Mouse (Mus musculus) heart, embryonic 12.5 days (tissue): ENCODE measurements at regions not wholly inside any gene's neighbourhood (a gene's known extent, or its start where the extent isn't known, plus 50 kb on each side); places are given as distances from the start of the nearest gene placed in this dataset.

ENCODE experiments used
- ATAC-seq: fragments of 200-750 bp; cut with Nextera tagmentation; 2 replicates; pipeline ENCODE4 v1.8.0; 2017; ENCODE audit warnings: moderate TSS enrichment, moderate library complexity; ENCODE audit not compliant: insufficient number of reproducible peaks, low FRiP score
- H3K27ac ChIP-seq: fragments of 300-500 bp; sonication (generic); 2 replicates; pipeline ENCODE4 v1.5.1; 2016; ENCODE audit warnings: mild to moderate bottlenecking, moderate library complexity; ENCODE audit not compliant: poor library complexity, severe bottlenecking
- H3K27me3 ChIP-seq: fragments of 300-500 bp; sonication (generic); replicated peaks from 2 replicates; pipeline ENCODE4 v1.6.1; 2016; ENCODE audit warnings: mild to moderate bottlenecking, moderate library complexity
- H3K36me3 ChIP-seq: fragments of 300-500 bp; sonication (generic); 2 replicates; pipeline ENCODE4 v1.6.1; 2016; ENCODE audit warnings: mild to moderate bottlenecking, moderate library complexity
- H3K4me1 ChIP-seq: fragments of 300-500 bp; sonication (generic); replicated peaks from 2 replicates; pipeline ENCODE4 v1.6.1; 2016; ENCODE audit warnings: mild to moderate bottlenecking
- H3K4me2 ChIP-seq: fragments of 300-500 bp; sonication (generic); 2 replicates; pipeline ENCODE4 v1.6.1; 2016; ENCODE audit warnings: mild to moderate bottlenecking, moderate library complexity
- H3K4me3 ChIP-seq: fragments of 300-500 bp; sonication (generic); 2 replicates; pipeline ENCODE4 v1.5.1; 2016; ENCODE audit warnings: mild to moderate bottlenecking
- H3K9ac ChIP-seq: fragments of 300-500 bp; sonication (generic); 2 replicates; pipeline ENCODE4 v1.6.1; 2016; ENCODE audit warnings: mild to moderate bottlenecking, moderate library complexity
- H3K9me3 ChIP-seq: fragments of 300-500 bp; sonication (generic); replicated peaks from 2 replicates; pipeline ENCODE4 v1.6.1; 2016; ENCODE audit warnings: mild to moderate bottlenecking, moderate library complexity
- WGBS: fragments of 180-500 bp; shearing (Covaris S2); methylation state at CpG from one replicate; pipeline ENCODE4 v1.1.7; 2016; 5-methylcytosine and 5-hydroxymethylcytosine counted together

DNA sequence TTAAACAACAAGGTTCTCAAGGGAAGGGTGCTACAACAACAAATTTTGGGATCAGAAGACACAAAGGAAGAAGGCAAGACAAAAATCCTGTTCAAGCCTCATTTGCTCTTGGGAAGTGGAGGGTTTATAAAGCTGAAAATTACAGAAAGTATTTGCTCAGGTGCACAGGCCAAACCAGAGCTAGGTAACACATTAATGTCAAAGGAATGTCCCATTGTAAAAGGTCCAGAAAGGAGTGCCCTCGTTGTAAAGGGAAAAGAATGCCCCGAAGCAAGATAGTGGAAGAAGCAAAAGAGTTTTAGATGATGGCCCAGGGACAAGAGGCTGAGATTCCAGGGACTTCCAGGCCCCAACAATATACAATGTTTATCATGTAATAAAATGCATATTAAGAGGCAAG, 317.3 kb downstream of the Car8 start:
- WGBS = 54% methylated on average over 2 of the region's 2 CpGs
- H3K9ac ChIP-seq = no peak overlapping the region
- no peaks in the 10 kb centered on the region for H3K4me1 ChIP-seq
- H3K4me2 ChIP-seq = no peak overlapping the region
- no peak overlapping the region for H3K4me3 ChIP-seq
- H3K27me3 ChIP-seq = no peaks in the 10 kb centered on the region
- H3K27ac ChIP-seq = no peak overlapping the region
- ATAC-seq = no peak
- no peaks in the 10 kb centered on the region for H3K36me3 ChIP-seq
- no peaks in the 10 kb centered on the region for H3K9me3 ChIP-seq

DNA sequence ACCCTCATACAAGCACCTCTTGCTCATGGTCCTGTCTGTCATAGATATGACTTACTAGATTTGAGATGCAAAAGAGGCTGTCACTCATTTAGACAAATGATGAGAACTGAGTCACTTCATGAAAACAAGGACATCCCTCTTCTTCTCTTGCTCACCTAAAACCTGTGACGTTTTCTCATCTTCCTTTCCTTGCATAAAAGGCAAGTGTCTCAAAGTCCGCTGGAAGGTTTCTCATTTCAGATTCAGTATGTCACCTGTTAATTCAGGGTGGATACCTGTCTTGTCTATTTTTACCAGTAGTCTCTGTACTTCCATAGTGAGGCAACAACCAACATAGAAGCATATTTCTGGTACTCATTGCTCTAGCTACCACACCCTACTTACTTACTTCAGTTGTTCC, 325.6 kb downstream of the Car8 start:
- H3K4me2 ChIP-seq = no peak overlapping the region
- no peak overlapping the region for H3K9ac ChIP-seq
- H3K27me3 ChIP-seq = no peaks in the 10 kb centered on the region
- H3K27ac ChIP-seq = no peak overlapping the region
- H3K4me3 ChIP-seq = no peak overlapping the region
- ATAC-seq = no peak
- WGBS = 78% methylated on average over 2 of the region's 2 CpGs
- no peaks in the 10 kb centered on the region for H3K36me3 ChIP-seq
- H3K9me3 ChIP-seq = no peaks in the 10 kb centered on the region
- H3K4me1 ChIP-seq = no peaks in the 10 kb centered on the region

DNA sequence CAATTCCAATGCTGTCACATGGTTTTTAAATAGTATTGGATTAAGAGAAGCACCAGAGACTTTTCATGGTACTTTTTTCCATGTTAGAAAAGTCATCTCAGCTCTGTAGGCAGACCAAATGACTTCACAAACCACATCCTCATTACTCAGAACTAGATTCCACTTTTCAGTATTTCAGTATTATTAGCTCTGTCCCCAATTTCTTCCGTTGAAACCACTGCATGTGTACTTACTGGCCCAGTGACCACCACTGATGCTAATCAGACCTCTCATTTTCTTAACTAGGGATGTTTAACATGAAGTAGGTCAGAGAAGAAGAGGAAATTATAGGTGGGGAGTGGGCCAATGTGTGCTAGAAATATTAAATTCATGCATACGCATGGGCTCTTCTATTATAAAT, 326.2 kb downstream of the Car8 start:
- no peak overlapping the region for H3K27ac ChIP-seq
- WGBS = 84% methylated on average over 2 of the region's 2 CpGs
- no peak for ATAC-seq

DNA sequence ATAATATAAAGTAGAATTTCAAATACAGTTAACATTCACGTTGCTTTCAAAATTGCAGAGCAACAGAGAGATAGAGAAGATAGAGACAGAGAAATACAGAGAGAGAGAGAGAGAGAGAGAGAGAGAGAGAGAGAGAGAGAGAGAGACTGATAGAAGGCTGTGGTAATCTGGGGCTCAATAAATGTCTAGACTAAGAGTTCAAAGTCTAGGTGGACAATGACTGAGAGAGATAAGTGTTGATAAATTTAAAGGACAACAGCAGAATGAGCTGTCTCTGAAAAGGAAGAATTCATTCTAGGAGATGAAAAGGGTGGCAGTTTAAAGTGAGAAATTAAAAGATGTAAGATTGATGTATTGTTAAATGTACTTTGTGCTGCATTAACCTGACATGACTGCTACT, 335.7 kb downstream of the Car8 start:
- Histone ChIP-seq H3K9ac (no peak overlapping the region), H3K36me3 (no peaks in the 10 kb centered on the region), H3K4me3 (no peak overlapping the region), H3K27me3 (no peaks in the 10 kb centered on the region), H3K4me2 (no peak overlapping the region), H3K4me1 (no peaks in the 10 kb centered on the region), H3K9me3 (no peaks in the 10 kb centered on the region), H3K27ac (no peak overlapping the region)
- ATAC-seq = no peak
- WGBS = 48% methylated on average over 1 of the region's 1 CpGs

More for the DNA sequence above, 326.2 kb downstream of the Car8 start:
- no peaks in the 10 kb centered on the region for H3K27me3 ChIP-seq
- H3K4me3 ChIP-seq = no peak overlapping the region
- H3K9me3 ChIP-seq = no peaks in the 10 kb centered on the region
- H3K36me3 ChIP-seq = no peaks in the 10 kb centered on the region
- no peak overlapping the region for H3K9ac ChIP-seq
- no peak overlapping the region for H3K4me2 ChIP-seq
- no peaks in the 10 kb centered on the region for H3K4me1 ChIP-seq

DNA sequence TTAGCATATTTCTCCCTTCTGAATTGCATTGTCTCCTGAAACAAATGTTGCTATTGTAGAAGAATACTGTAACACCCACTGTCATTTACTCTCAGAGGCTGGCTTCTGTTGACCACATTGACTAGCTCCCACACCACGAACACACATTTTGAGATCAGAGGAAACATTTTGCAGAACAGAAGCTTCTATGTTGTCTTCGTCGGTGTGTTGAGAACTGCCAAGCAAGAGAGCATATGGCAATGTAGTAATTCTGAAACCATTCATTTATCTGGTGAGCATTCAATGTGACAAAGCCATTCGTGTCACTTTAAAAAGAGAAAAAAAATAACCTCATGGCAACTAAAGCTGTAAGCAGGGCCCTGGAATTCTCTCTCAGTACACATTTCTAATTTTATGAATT, 343.9 kb downstream of the Car8 start:
- 78% methylated on average over 4 of the region's 4 CpGs for WGBS
- no peaks in the 10 kb centered on the region for H3K4me1 ChIP-seq
- no peak for ATAC-seq

DNA sequence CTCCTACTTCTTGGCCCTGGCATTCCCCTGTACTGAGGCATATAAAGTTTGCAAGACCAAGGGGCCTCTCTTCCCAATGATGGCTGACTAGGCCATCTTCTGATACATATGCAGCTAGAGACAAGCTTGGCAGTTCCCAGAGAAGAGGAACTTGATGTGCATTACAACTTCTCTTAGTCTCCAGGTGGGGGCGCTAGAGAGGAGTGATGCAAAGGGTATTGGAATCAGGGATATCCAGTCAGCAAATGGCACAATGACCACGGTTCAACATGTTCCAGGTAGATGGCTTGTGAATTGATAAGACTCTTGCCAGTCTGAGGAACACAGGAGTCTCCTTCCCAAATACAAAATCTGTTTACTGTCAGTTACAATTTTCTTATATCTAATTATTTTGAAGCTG, 347.7 kb downstream of the Car8 start:
- Histone ChIP-seq H3K4me3 (no peak overlapping the region), H3K9ac (no peak overlapping the region), H3K4me2 (no peak overlapping the region), H3K27me3 (no peaks in the 10 kb centered on the region), H3K36me3 (no peaks in the 10 kb centered on the region), H3K27ac (no peak overlapping the region), H3K4me1 (no peaks in the 10 kb centered on the region), H3K9me3 (no peaks in the 10 kb centered on the region)
- 59% methylated on average over 2 of the region's 2 CpGs for WGBS
- no peak for ATAC-seq

More for the DNA sequence above, 343.9 kb downstream of the Car8 start:
- no peak overlapping the region for H3K4me2 ChIP-seq
- H3K9me3 ChIP-seq = no peaks in the 10 kb centered on the region
- H3K27me3 ChIP-seq = no peaks in the 10 kb centered on the region
- no peak overlapping the region for H3K4me3 ChIP-seq
- no peak overlapping the region for H3K27ac ChIP-seq
- H3K9ac ChIP-seq = no peak overlapping the region
- no peaks in the 10 kb centered on the region for H3K36me3 ChIP-seq

DNA sequence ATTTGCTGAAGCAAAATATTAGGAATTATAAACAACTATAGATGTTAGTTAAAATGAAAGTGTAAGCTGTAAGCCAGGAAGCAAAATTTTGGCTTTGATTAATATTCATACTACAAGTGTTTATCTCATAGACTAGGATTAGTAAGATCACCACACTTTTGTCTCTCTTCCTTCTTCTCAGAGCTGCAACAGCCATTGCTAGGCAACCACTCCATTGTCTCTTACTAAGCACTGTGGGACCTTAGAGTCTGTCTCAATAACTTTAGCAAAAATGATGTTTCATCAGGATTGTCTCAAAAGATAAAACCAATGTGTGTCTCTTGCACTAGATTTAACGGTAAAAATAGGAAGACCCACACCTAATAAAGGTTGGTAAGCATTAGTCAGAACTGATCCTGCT, 384.3 kb downstream of the Car8 start:
- Histone ChIP-seq H3K9me3 (no peaks in the 10 kb centered on the region), H3K36me3 (no peaks in the 10 kb centered on the region), H3K4me1 (no peaks in the 10 kb centered on the region), H3K9ac (no peak overlapping the region), H3K4me3 (no peak overlapping the region), H3K27ac (no peak overlapping the region), H3K4me2 (no peak overlapping the region), H3K27me3 (no peaks in the 10 kb centered on the region)
- WGBS = 65% methylated on average over 1 of the region's 1 CpGs
- ATAC-seq = no peak

DNA sequence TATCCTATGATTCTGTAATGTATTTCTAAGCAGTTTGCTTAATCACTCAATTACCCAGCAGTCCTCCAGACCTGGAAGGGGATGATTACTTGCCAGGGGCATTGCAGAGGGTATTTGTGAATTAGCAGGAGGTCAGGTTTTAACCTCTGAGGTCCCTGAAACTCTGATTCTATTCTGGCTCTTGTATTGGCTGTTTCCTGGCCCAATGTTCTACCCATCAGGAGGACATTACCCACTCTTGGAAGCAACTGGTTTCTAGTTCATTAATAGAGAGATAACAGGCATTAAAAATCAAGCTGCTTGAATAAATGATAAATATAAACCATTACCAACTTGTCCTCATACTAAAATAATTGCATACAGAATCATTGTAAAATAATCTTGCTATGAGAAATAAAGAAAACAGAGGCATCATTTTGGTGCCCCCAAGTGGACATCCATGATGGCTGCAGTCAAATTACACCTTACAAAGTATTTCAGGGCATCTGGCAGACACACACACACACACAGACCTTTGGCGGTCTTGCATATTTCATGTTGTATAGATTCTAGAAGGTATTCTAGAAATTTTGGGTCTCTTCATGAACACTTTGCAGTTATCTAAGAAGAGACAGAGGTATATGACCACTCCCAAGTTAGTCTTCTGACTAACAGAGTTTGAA, 385.6 kb downstream of the Car8 start:
- Histone ChIP-seq H3K36me3 (no peaks in the 10 kb centered on the region), H3K27ac (no peak overlapping the region), H3K27me3 (no peaks in the 10 kb centered on the region), H3K9ac (no peak overlapping the region), H3K9me3 (no peaks in the 10 kb centered on the region), H3K4me3 (no peak overlapping the region), H3K4me2 (no peak overlapping the region), H3K4me1 (no peaks in the 10 kb centered on the region)
- ATAC-seq = no peak
- WGBS = 70% methylated on average over 1 of the region's 1 CpGs

DNA sequence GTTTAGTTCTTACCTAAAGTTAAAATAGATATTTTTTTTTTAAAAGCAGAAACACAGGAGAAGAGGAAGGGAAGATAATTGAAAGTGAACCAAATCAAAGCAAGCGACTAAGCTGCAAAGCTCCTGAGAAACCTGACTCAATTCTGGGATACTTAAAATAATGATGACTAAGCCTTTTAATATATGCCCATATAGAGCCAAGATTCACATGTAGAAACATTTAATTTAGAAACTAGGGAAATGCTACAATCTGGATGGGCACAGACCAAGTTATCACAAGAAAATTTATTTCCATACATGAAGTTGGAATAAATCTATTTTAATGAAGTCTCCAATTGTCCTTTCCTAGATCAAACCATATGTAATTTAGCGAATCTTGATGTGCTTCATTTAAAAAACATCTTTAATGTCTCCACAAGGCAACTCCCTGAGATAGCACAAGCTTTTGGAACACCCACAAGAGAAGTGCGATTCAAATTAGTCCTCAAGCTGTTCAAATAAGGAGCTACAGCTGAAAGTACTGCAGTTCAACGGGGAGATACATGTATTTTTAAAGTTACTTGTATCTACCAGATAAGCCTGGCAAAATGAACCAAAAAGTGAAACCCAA, 386.7 kb downstream of the Car8 start:
- 79% methylated on average over 4 of the region's 4 CpGs for WGBS
- no peak overlapping the region for H3K9ac ChIP-seq
- no peaks in the 10 kb centered on the region for H3K4me1 ChIP-seq
- H3K36me3 ChIP-seq = no peaks in the 10 kb centered on the region
- ATAC-seq = no peak
- no peak overlapping the region for H3K27ac ChIP-seq
- no peaks in the 10 kb centered on the region for H3K9me3 ChIP-seq
- no peak overlapping the region for H3K4me3 ChIP-seq
- H3K27me3 ChIP-seq = no peaks in the 10 kb centered on the region
- H3K4me2 ChIP-seq = no peak overlapping the region

DNA sequence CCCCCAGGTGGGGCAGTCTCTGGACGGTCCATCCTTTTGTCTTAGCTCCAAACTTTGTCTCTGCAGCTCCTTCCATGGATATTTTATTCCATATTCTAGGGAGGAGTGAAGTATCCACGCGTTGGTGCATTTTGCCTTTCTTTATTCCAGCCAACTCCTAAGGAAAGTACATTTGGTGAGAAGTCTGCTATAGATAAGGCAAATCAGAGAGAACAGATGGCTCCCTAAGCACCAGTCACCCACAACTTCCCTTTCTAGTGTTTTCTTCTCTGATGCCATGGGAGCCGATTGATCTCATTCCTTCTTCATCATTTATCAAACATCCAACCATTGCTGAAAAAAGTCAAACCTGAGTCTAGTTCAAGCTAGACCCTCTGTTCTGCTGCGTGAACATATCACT, 391.4 kb downstream of the Car8 start:
- H3K4me1 ChIP-seq = no peaks in the 10 kb centered on the region
- H3K9me3 ChIP-seq = no peaks in the 10 kb centered on the region
- WGBS = 71% methylated on average over 5 of the region's 5 CpGs
- H3K9ac ChIP-seq = no peak overlapping the region
- H3K27me3 ChIP-seq = no peaks in the 10 kb centered on the region
- no peak overlapping the region for H3K4me2 ChIP-seq
- no peak for ATAC-seq
- no peak overlapping the region for H3K27ac ChIP-seq
- no peak overlapping the region for H3K4me3 ChIP-seq
- H3K36me3 ChIP-seq = no peaks in the 10 kb centered on the region

DNA sequence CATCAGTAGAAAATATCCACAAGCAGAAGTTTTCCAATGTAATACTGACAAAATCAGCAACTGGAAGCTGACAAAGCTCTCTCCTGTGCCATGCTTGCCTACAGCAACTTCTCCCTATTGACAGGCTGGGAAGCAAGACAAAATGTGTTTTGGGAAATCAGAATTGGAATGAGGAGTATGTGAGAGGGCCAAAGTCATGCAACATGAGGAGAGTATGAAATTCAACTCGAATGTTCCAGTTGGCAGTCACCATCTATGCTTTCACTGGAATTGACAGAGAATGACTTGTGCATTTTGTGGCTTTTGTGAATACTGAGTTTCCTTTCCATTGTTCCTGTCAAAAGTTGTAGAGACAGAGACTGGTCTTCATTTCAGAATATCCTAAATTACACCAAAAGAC, 409.7 kb downstream of the Car8 start:
- H3K4me2 ChIP-seq = no peak overlapping the region
- no peaks in the 10 kb centered on the region for H3K27me3 ChIP-seq
- H3K9ac ChIP-seq = no peak overlapping the region
- H3K4me3 ChIP-seq = no peak overlapping the region
- H3K9me3 ChIP-seq = no peaks in the 10 kb centered on the region
- no peak overlapping the region for H3K27ac ChIP-seq
- H3K4me1 ChIP-seq = no peaks in the 10 kb centered on the region
- whole genome bisulfite sequencing = 61% methylated on average over 1 of the region's 1 CpGs
- no peaks in the 10 kb centered on the region for H3K36me3 ChIP-seq
- ATAC-seq = no peak

DNA sequence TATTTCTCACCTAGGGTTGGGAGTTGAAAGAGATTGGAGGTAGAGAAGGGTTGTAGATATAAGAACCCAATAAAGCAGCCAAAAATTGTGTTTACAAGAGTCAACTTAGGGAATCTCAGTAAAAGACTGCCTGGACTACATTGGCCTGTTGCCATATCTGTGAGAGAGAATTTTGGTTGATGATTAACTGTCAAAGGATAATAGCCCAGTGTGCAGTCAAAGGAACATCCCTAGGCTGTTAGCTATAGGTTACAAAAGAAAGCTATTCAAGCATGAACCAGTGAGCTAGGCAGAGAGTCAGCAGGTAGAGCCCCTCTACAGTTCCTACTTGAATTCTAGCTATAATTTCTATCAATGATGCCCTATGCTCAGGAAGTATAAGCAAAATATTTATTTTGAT, 419.0 kb downstream of the Car8 start:
- ATAC-seq = no peak
- no peaks in the 10 kb centered on the region for H3K36me3 ChIP-seq
- H3K4me3 ChIP-seq = no peak overlapping the region
- H3K27ac ChIP-seq = no peak overlapping the region
- H3K4me2 ChIP-seq = no peak overlapping the region
- H3K4me1 ChIP-seq = no peaks in the 10 kb centered on the region
- H3K9ac ChIP-seq = no peak overlapping the region
- H3K9me3 ChIP-seq = no peaks in the 10 kb centered on the region
- H3K27me3 ChIP-seq = no peaks in the 10 kb centered on the region
